Mouse (Mus musculus) MEL (cell line): ENCODE data around the gene Cltb. TPM values are rescaled to one million over a fixed set of nuclear protein-coding genes. Genes with fewer than 3 reads are reported as not detected.

ENCODE experiments used
- DNase-seq: peaks from one replicate; pipeline ENCODE4 v3.0.0; 2011; ENCODE audit warnings: low read depth, low spot score
- H3K27ac ChIP-seq: 2 replicates; pipeline ENCODE4 v1.5.1; 2012; ENCODE audit warnings: low read depth, mild to moderate bottlenecking, control low read depth, low read length, moderate library complexity; ENCODE audit not compliant: control insufficient read depth
- H3K27me3 ChIP-seq, 2 experiments: fragments of 150-350 bp in 1 of 2; sonication (generic) in 1 of 2; 2 replicates each; pipeline ENCODE4 v1.6.1; 2012; ENCODE audit warnings: low read length in 2 of 2, mild to moderate bottlenecking in 2 of 2, improper control_type of control experiment in 1 of 2, moderate library complexity in 1 of 2; ENCODE audit not compliant: insufficient read depth in 2 of 2, control insufficient read depth in 1 of 2
- H3K36me3 ChIP-seq, 2 experiments: 2 replicates each; pipeline ENCODE4 v1.6.1; 2012 to 2014; ENCODE audit warnings: low read length in 2 of 2, improper control_type of control experiment in 1 of 2, inconsistent platforms in 1 of 2, mild to moderate bottlenecking in 1 of 2; ENCODE audit not compliant: insufficient read depth in 2 of 2, control insufficient read depth in 1 of 2
- H3K4me1 ChIP-seq, 2 experiments: fragments of 150-350 bp in 1 of 2; sonication (generic) in 1 of 2; 2 replicates each; pipeline ENCODE4 v1.6.1; 2012; ENCODE audit warnings: low read length in 2 of 2, improper control_type of control experiment in 1 of 2, mild to moderate bottlenecking in 1 of 2; ENCODE audit not compliant: insufficient read depth in 2 of 2, control insufficient read depth in 1 of 2
- H3K4me3 ChIP-seq, 2 experiments: fragments of 150-350 bp in 1 of 2; sonication (generic) in 1 of 2; 2 replicates each; pipeline ENCODE4 v1.5.1; 2012; ENCODE audit warnings: low read depth in 2 of 2, low read length in 2 of 2, mild to moderate bottlenecking in 2 of 2, moderate library complexity in 2 of 2, control low read depth in 1 of 2, improper control_type of control experiment in 1 of 2; ENCODE audit not compliant: control insufficient read depth in 1 of 2, insufficient read depth in 1 of 2
- H3K79me2 ChIP-seq: 2 replicates; pipeline ENCODE4 v1.6.1; 2012; ENCODE audit warnings: mild to moderate bottlenecking, low read length, moderate library complexity; ENCODE audit not compliant: control insufficient read depth, poor library complexity, insufficient read depth
- H3K9ac ChIP-seq: 2 replicates; pipeline ENCODE4 v1.6.1; 2012; ENCODE audit warnings: low read depth, mild to moderate bottlenecking, control low read depth, low read length, moderate library complexity; ENCODE audit not compliant: control insufficient read depth, poor library complexity, severe bottlenecking
- H3K9me3 ChIP-seq: fragments of 150-350 bp; sonication (generic); replicated peaks from 2 replicates; pipeline ENCODE4 v1.6.1; 2012; ENCODE audit warnings: mild to moderate bottlenecking, low read length, improper control_type of control experiment, moderate library complexity; ENCODE audit not compliant: insufficient read depth
- BHLHE40 ChIP-seq: IDR thresholded peaks from 2 replicates; pipeline ENCODE4 v1.6.1; 2012; ENCODE audit warnings: low read depth, mild to moderate bottlenecking, inconsistent platforms, low read length, improper control_type of control experiment, borderline replicate concordance
- CHD1 ChIP-seq: IDR thresholded peaks from 2 replicates; pipeline ENCODE4 v1.6.1; 2012; ENCODE audit warnings: low read depth, mild to moderate bottlenecking, inconsistent platforms, low read length, improper control_type of control experiment
- CHD2 ChIP-seq: IDR thresholded peaks from 2 replicates; pipeline ENCODE4 v1.6.1; 2011; ENCODE audit warnings: low read length, improper control_type of control experiment
- E2F4 ChIP-seq: IDR thresholded peaks from 2 replicates; pipeline ENCODE4 v1.6.1; 2011; ENCODE audit warnings: low read depth, low read length, improper control_type of control experiment, borderline replicate concordance
- ELF1 ChIP-seq: IDR thresholded peaks from 2 replicates; pipeline ENCODE4 v1.6.1; 2014; ENCODE audit warnings: low read depth, mild to moderate bottlenecking, inconsistent platforms, low read length, improper control_type of control experiment, moderate library complexity
- EP300 ChIP-seq, 2 experiments: IDR thresholded peaks; 2 replicates each; pipeline ENCODE4 v1.6.1; 2011; ENCODE audit warnings: improper control_type of control experiment in 2 of 2, low read length in 2 of 2, low read depth in 1 of 2, mild to moderate bottlenecking in 1 of 2
- MAFK ChIP-seq: IDR thresholded peaks from 2 replicates; pipeline ENCODE4 v1.6.1; 2011; ENCODE audit warnings: low read depth, mild to moderate bottlenecking, low read length, improper control_type of control experiment, borderline replicate concordance
- MAX ChIP-seq: IDR thresholded peaks from 2 replicates; pipeline ENCODE4 v1.6.1; 2011; ENCODE audit warnings: low read length, improper control_type of control experiment
- MAZ ChIP-seq: IDR thresholded peaks from 2 replicates; pipeline ENCODE4 v1.6.1; 2012; ENCODE audit warnings: low read depth, mild to moderate bottlenecking, inconsistent platforms, low read length, improper control_type of control experiment
- MEF2A ChIP-seq: IDR thresholded peaks from 2 replicates; pipeline ENCODE4 v1.6.1; 2014; ENCODE audit warnings: low read depth, mild to moderate bottlenecking, inconsistent platforms, low read length, improper control_type of control experiment; ENCODE audit not compliant: poor library complexity, insufficient replicate concordance, severe bottlenecking; ENCODE audit errors: extremely low read depth
- MXI1 ChIP-seq: IDR thresholded peaks from 2 replicates; pipeline ENCODE4 v1.6.1; 2011; ENCODE audit warnings: mild to moderate bottlenecking, low read depth, low read length, improper control_type of control experiment
- MYB ChIP-seq: IDR thresholded peaks from 2 replicates; pipeline ENCODE4 v1.6.1; 2011; ENCODE audit warnings: mild to moderate bottlenecking, low read depth, low read length, improper control_type of control experiment
- MYC ChIP-seq: IDR thresholded peaks from 2 replicates; pipeline ENCODE4 v1.6.1; 2011; ENCODE audit warnings: low read depth, mild to moderate bottlenecking, low read length, improper control_type of control experiment, moderate library complexity
- NELFE ChIP-seq: IDR thresholded peaks from 2 replicates; pipeline ENCODE4 v1.6.1; 2011; ENCODE audit warnings: low read depth, low read length, improper control_type of control experiment
- POLR2A ChIP-seq, 2 experiments: IDR thresholded peaks; 2 replicates each; pipeline ENCODE4 v1.6.1; 2011 to 2012; ENCODE audit warnings: low read length in 2 of 2, mild to moderate bottlenecking in 2 of 2, control low read depth in 1 of 2, improper control_type of control experiment in 1 of 2, low read depth in 1 of 2, moderate library complexity in 1 of 2; ENCODE audit not compliant: control insufficient read depth in 1 of 2, insufficient read depth in 1 of 2, poor library complexity in 1 of 2
- POLR2AphosphoS2 ChIP-seq: IDR thresholded peaks from 2 replicates; pipeline ENCODE4 v1.6.1; 2011; ENCODE audit warnings: low read length, improper control_type of control experiment
- POLR2AphosphoS5 ChIP-seq: IDR thresholded peaks from 2 replicates; pipeline ENCODE4 v1.6.1; 2012; ENCODE audit warnings: low read depth, borderline replicate concordance, mild to moderate bottlenecking, inconsistent platforms, low read length, moderate library complexity, mixed read lengths
- SMC3 ChIP-seq: IDR thresholded peaks from 2 replicates; pipeline ENCODE4 v1.6.1; 2011; ENCODE audit warnings: low read depth, low read length, improper control_type of control experiment
- TAL1 ChIP-seq: IDR thresholded peaks from 2 replicates; pipeline ENCODE4 v1.6.1; 2012; ENCODE audit warnings: mild to moderate bottlenecking, inconsistent platforms, low read length, moderate library complexity, mixed read lengths
- TBP ChIP-seq: IDR thresholded peaks from 2 replicates; pipeline ENCODE4 v1.8.0; 2011; ENCODE audit warnings: low read depth, low read length, improper control_type of control experiment
- TCF12 ChIP-seq: IDR thresholded peaks from 2 replicates; pipeline ENCODE4 v1.6.1; 2014; ENCODE audit warnings: low read depth, mild to moderate bottlenecking, inconsistent platforms, low read length, improper control_type of control experiment, moderate library complexity
- UBTF ChIP-seq: IDR thresholded peaks from 2 replicates; pipeline ENCODE4 v1.6.1; 2012; ENCODE audit warnings: low read depth, mild to moderate bottlenecking, inconsistent platforms, low read length, improper control_type of control experiment, moderate library complexity, borderline replicate concordance; ENCODE audit not compliant: insufficient read depth
- ZC3H11A ChIP-seq: IDR thresholded peaks from 2 replicates; pipeline ENCODE4 v1.6.1; 2012; ENCODE audit warnings: low read depth, mild to moderate bottlenecking, inconsistent platforms, low read length, improper control_type of control experiment
- ZMIZ1 ChIP-seq: IDR thresholded peaks from 2 replicates; pipeline ENCODE4 v1.6.1; 2012; ENCODE audit warnings: low read depth, mild to moderate bottlenecking, inconsistent platforms, low read length, improper control_type of control experiment, moderate library complexity
- ZNF384 ChIP-seq: IDR thresholded peaks from 2 replicates; pipeline ENCODE4 v1.6.1; 2012; ENCODE audit warnings: low read depth, mild to moderate bottlenecking, inconsistent platforms, low read length, improper control_type of control experiment
- polyA plus RNA-seq, 2 experiments: library from polyadenylated mRNA; stranded (reverse) in 1 of 2; unstranded in 1 of 2; fragments of >175 nt in 1 of 2; fragments of >200 nt in 1 of 2; gene quantifications; 2 replicates each; pipeline versions ENCODE4 v1.2.1 to v1.2.4; 2012; ENCODE audit warnings: low replicate concordance in 2 of 2, low read depth in 1 of 2; ENCODE audit not compliant: insufficient read length in 2 of 2, insufficient read depth in 1 of 2, missing spikeins in 1 of 2
- total RNA-seq: library from RNA; depleted of rRNA; stranded (reverse); fragments of 300-350 nt; gene quantifications from 2 replicates; pipeline ENCODE4 v1.2.3, GENCODE M21; 2012

Cltb gene
- total and polyA plus RNA-seq, 3 experiments: 23.5 to 59.9 TPM; not detected in 1

GRCm38 (mm10) chr13:54565201-54565581, 46.0 kb downstream of the Cltb start, which contains the start of gene 4833439L19Rik (continued):
- peak; percentile 22; the same call in 1 of the 2 replicates for TF ChIP-seq TCF12
- TF ChIP-seq MAX: no peak
- no peak for TF ChIP-seq POLR2AphosphoS5
- no peak for TF ChIP-seq EP300 (IDR thresholded peaks at IDR 0.05; ENCODE audit: low read depth in 1 of 2, low read length in 2 of 2)
- no peak for TF ChIP-seq MAFK
- no peak for TF ChIP-seq ZNF384
- TF ChIP-seq POLR2AphosphoS2: peak; percentile 82; the same call in 1 of the 2 replicates
- TF ChIP-seq MEF2A: no peak
- peak; percentile 59 for TF ChIP-seq MXI1

- Histone ChIP-seq H3K36me3 (peaks cover 0 to 11% of the 10 kb centered on the region in 2 experiments; a peak in 3 of 4 replicates), H3K27ac (no peak overlapping the region), H3K79me2 (peaks cover 22% of the 10 kb centered on the region), H3K4me1 (peaks cover 0 to 13% of the 10 kb centered on the region in 2 experiments; a peak in 2 of 4 replicates), H3K4me3 (peak overlapping the region; percentile 61 to 73), H3K9ac (peak overlapping the region; percentile 89), H3K27me3 (no peaks in the 10 kb centered on the region), H3K9me3 (no peaks in the 10 kb centered on the region)
- DNase-seq: peak; percentile 42
- TF ChIP-seq SMC3: no peak
- TF ChIP-seq UBTF: no peak
- TF ChIP-seq MYB: no peak
- TF ChIP-seq MAFK: no peak
- TF ChIP-seq MAZ: no peak
- TF ChIP-seq BHLHE40: no peak
- no peak for TF ChIP-seq CHD1
- no peak for TF ChIP-seq ZC3H11A
- no peak for TF ChIP-seq TBP
- TF ChIP-seq MEF2A: no peak
- no peak for TF ChIP-seq NELFE
- TF ChIP-seq MYC: no peak
- no peak for TF ChIP-seq E2F4
- TF ChIP-seq ELF1: no peak
- TF ChIP-seq CHD2: no peak
- no peak for TF ChIP-seq ZMIZ1
- TF ChIP-seq TAL1: no peak
- TF ChIP-seq POLR2A (IDR thresholded peaks at IDR 0.05; ENCODE audit: control insufficient read depth in 1 of 2, insufficient read depth in 1 of 2, low read depth in 1 of 2, low read length in 2 of 2, poor library complexity in 1 of 2): no peak
These were observed 46.6 kb downstream of the Cltb start for GRCm38 (mm10) chr13:54564232-54565200.
